Mouse (Mus musculus) limb, embryonic 15.5 days (tissue): Measurements from ENCODE around the gene Jak1. TPM values are rescaled to one million over a fixed set of nuclear protein-coding genes. Genes with fewer than 3 reads are reported as not detected.

Experiments
- ATAC-seq: fragments of 200-750 bp; cut with Nextera tagmentation; 2 replicates; pipeline ENCODE4 v1.8.0; 2017; ENCODE audit warnings: low read depth, moderate TSS enrichment; ENCODE audit not compliant: insufficient number of reproducible peaks, low FRiP score, low TSS enrichment
- H3K27ac ChIP-seq: fragments of 300-500 bp; sonication (generic); 2 replicates; pipeline ENCODE4 v1.5.1; 2015; ENCODE audit warnings: moderate library complexity, mild to moderate bottlenecking, inconsistent platforms
- H3K27me3 ChIP-seq: fragments of 300-500 bp; sonication (generic); 2 replicates; pipeline ENCODE4 v1.6.1; 2015; ENCODE audit warnings: inconsistent platforms
- H3K36me3 ChIP-seq: fragments of 300-500 bp; sonication (generic); 2 replicates; pipeline ENCODE4 v1.6.1; 2015; ENCODE audit warnings: inconsistent platforms
- H3K4me1 ChIP-seq: fragments of 300-500 bp; sonication (generic); 2 replicates; pipeline ENCODE4 v1.6.1; 2015; ENCODE audit warnings: inconsistent platforms
- H3K4me2 ChIP-seq: fragments of 300-500 bp; sonication (generic); 2 replicates; pipeline ENCODE4 v1.6.1; 2015; ENCODE audit warnings: mild to moderate bottlenecking, inconsistent platforms
- H3K4me3 ChIP-seq: fragments of 300-500 bp; sonication (generic); 2 replicates; pipeline ENCODE4 v1.5.1; 2015; ENCODE audit warnings: mild to moderate bottlenecking, inconsistent platforms
- H3K9ac ChIP-seq: fragments of 300-500 bp; sonication (generic); 2 replicates; pipeline ENCODE4 v1.6.1; 2015; ENCODE audit warnings: inconsistent platforms
- H3K9me3 ChIP-seq: fragments of 300-500 bp; sonication (generic); 2 replicates; pipeline ENCODE4 v1.6.1; 2016; ENCODE audit warnings: inconsistent platforms
- WGBS: fragments of 180-500 bp; shearing (Covaris S2); methylation state at CpG from one replicate; pipeline ENCODE4 v1.1.7; 2015; 5-methylcytosine and 5-hydroxymethylcytosine counted together
- polyA plus RNA-seq: library from polyadenylated mRNA; unstranded; fragments of >200 nt; fragmentation: Nextera tagmentation; extraction: Ambion mirVana; gene quantifications from 2 replicates; pipeline ENCODE4 v1.2.1, GENCODE M21; 2015

Jak1 gene
- polyA plus RNA-seq, 1 experiment from 2014 or later = 99.9 TPM

DNA sequence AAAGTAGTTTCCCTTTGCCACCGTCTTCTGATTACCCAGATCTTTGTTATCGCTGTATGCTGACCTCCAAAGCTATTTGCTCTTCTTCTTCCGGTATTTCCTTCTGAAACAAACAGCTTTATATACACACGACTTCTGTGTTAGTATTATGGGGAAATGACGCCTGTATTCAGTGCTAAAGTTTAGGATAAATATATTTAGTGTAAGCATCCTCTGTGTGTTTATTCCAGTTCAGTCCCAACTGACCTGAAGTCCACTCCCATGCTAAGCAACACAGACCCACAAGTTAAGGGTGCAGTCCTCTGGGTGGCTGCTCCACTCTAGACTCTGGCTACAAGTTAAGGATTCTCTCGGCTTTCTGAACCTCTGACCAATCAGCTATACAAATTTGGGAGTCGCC is 144.1 kb downstream of the Jak1 start:
- no peak for ATAC-seq
- Histone ChIP-seq H3K4me2 (no peak overlapping the region), H3K4me1 (no peaks in the 10 kb centered on the region), H3K36me3 (peaks cover 27% of the 10 kb centered on the region; the same call in 1 of the 2 replicates), H3K9me3 (no peaks in the 10 kb centered on the region), H3K9ac (no peak overlapping the region), H3K4me3 (no peak overlapping the region), H3K27me3 (no peaks in the 10 kb centered on the region), H3K27ac (no peak overlapping the region)
- WGBS = 88% methylated on average over 7 of the region's 7 CpGs

DNA sequence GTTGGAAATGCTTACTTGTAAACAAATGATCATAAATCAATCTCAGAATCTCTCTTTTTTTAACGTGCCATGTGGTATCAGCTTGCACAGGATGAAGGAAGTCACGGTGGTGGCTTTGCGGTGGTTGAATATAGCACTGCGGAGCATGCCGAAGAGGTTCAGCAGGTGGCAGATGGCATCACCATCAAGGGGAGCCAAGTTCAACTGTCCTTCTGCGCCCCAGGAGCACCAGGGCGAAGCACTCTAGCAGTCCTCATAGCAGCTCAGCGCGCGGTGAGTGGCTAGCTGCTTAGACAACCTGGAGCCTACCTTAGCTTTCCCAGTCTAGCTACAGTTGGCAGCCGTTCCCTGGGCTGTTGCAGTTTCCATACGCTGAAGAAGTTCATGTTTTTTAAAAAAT is 158.0 kb downstream of the Jak1 start:
- no peaks in the 10 kb centered on the region for H3K9me3 ChIP-seq
- H3K4me2 ChIP-seq = no peak overlapping the region
- 0 out of 2 replicates have a peak, but pooled peaks cover 2% of the 10 kb centered on the region for H3K4me1 ChIP-seq
- H3K27me3 ChIP-seq = no peaks in the 10 kb centered on the region
- peaks cover 35% of the 10 kb centered on the region for H3K36me3 ChIP-seq
- no peak for ATAC-seq
- no peak overlapping the region for H3K9ac ChIP-seq
- no peak overlapping the region for H3K27ac ChIP-seq
- no peak overlapping the region for H3K4me3 ChIP-seq
- 78% methylated on average over 12 of the region's 12 CpGs for WGBS

Other genes with a start within 250 kb of the Jak1 start
- gene Gm10577, start 244.6 kb downstream of the Jak1 start, polyA plus RNA-seq = not detected in 2 replicates
- gene Raver2, start 196.3 kb downstream of the Jak1 start, polyA plus RNA-seq = 7.7 and 10.4 TPM in 2 replicates
- 20.9 and 26.3 TPM in 2 replicates for gene Ak4, start 154.0 kb upstream of the Jak1 start, polyA plus RNA-seq
- gene Dnajc6, start 231.4 kb upstream of the Jak1 start, polyA plus RNA-seq = 0.45 and 1.3 TPM in 2 replicates